Mouse (Mus musculus): ENCODE measurements around the gene Dpep2nb. TPM values are rescaled to one million over a fixed set of nuclear protein-coding genes. Genes with fewer than 3 reads are reported as not detected.

Gene Dpep2nb
- polyA plus RNA-seq, 1 experiment from 2014 or later = not detected

- H3K36me3 ChIP-seq (ENCODE audit: control insufficient read depth, insufficient read depth, low read length) = no peaks in the 10 kb centered on the region
- no peak overlapping the region for H3K27ac ChIP-seq (ENCODE audit: low read depth, low read length)
- WGBS = 70% methylated on average over 1 of the region's 1 CpGs
- H3K4me2 ChIP-seq (ENCODE audit: low read length) = no peak overlapping the region
- no peaks in the 10 kb centered on the region for H3K9me3 ChIP-seq (ENCODE audit: control insufficient read depth, low read length)
- peaks cover 27% of the 10 kb centered on the region for H3K27me3 ChIP-seq (replicated peaks; ENCODE audit: control insufficient read depth, insufficient read depth, low read length)
- H3K9ac ChIP-seq (ENCODE audit: low read depth, low read length) = no peak overlapping the region
- H3K4me1 ChIP-seq (ENCODE audit: control insufficient read depth, insufficient read depth, low read depth, low read length) = peaks cover 9% of the 10 kb centered on the region
- no peak overlapping the region for H3K4me3 ChIP-seq (ENCODE audit: low read length)
- no peak for ATAC-seq
Measured at GRCm38 (mm10) chr8:105969367-105969766, 36.4 kb downstream of the Dpep2nb start.

GRCm38 (mm10) chr8:105966692-105967311, 39.0 kb downstream of the Dpep2nb start:
- ATAC-seq = no peak
- WGBS = 8% methylated on average over 19 of the region's 19 CpGs
- Histone ChIP-seq H3K27me3 (replicated peaks; ENCODE audit: control insufficient read depth, insufficient read depth, low read length) (peaks cover 28% of the 10 kb centered on the region), H3K4me3 (ENCODE audit: low read length) (no peak overlapping the region), H3K9ac (ENCODE audit: low read depth, low read length) (no peak overlapping the region), H3K36me3 (ENCODE audit: control insufficient read depth, insufficient read depth, low read length) (no peaks in the 10 kb centered on the region), H3K27ac (ENCODE audit: low read depth, low read length) (no peak overlapping the region), H3K4me2 (ENCODE audit: low read length) (peak overlapping the region; percentile 63), H3K4me1 (ENCODE audit: control insufficient read depth, insufficient read depth, low read depth, low read length) (peaks cover 9% of the 10 kb centered on the region), H3K9me3 (ENCODE audit: control insufficient read depth, low read length) (no peaks in the 10 kb centered on the region)

- Histone ChIP-seq H3K36me3 (ENCODE audit: control insufficient read depth, insufficient read depth, low read length) (no peaks in the 10 kb centered on the region), H3K4me2 (ENCODE audit: low read length) (peak within 1 kb of the TSS; percentile 63), H3K27me3 (replicated peaks; ENCODE audit: control insufficient read depth, insufficient read depth, low read length) (peaks cover 28% of the 10 kb centered on the region), H3K4me1 (ENCODE audit: control insufficient read depth, insufficient read depth, low read depth, low read length) (peaks cover 9% of the 10 kb centered on the region), H3K9me3 (ENCODE audit: control insufficient read depth, low read length) (no peaks in the 10 kb centered on the region), H3K9ac (ENCODE audit: low read depth, low read length) (peak within 1 kb of the TSS; percentile 65), H3K4me3 (ENCODE audit: low read length) (peak within 1 kb of the TSS; percentile 55), H3K27ac (ENCODE audit: low read depth, low read length) (peak within 1 kb of the TSS; percentile 70; the same call in 1 of the 2 replicates)
- peak; percentile 79 for ATAC-seq
- 2% methylated on average over 32 of the region's 47 CpGs for WGBS
Measured at GRCm38 (mm10) chr8:105965905-105966341, 39.9 kb downstream of the Dpep2nb start, which contains the start of gene Slc12a4. Gene Slc12a4, minus strand, starts transcription at chr8:105966097.

GRCm38 (mm10) chr8:105965266-105965904, 40.4 kb downstream of the Dpep2nb start:
- Histone ChIP-seq H3K4me3 (ENCODE audit: low read length) (peak overlapping the region; percentile 55), H3K9ac (ENCODE audit: low read depth, low read length) (peak overlapping the region; percentile 65), H3K9me3 (ENCODE audit: control insufficient read depth, low read length) (no peaks in the 10 kb centered on the region), H3K27me3 (replicated peaks; ENCODE audit: control insufficient read depth, insufficient read depth, low read length) (peaks cover 28% of the 10 kb centered on the region), H3K4me2 (ENCODE audit: low read length) (peak overlapping the region; percentile 63), H3K36me3 (ENCODE audit: control insufficient read depth, insufficient read depth, low read length) (no peaks in the 10 kb centered on the region), H3K27ac (ENCODE audit: low read depth, low read length) (peak overlapping the region; percentile 70; the same call in 1 of the 2 replicates), H3K4me1 (ENCODE audit: control insufficient read depth, insufficient read depth, low read depth, low read length) (peaks cover 9% of the 10 kb centered on the region)
- peak; percentile 63 for ATAC-seq
- 3% methylated on average over 32 of the region's 40 CpGs for WGBS

GRCm38 (mm10) chr8:105964506-105965265, 41.1 kb downstream of the Dpep2nb start:
- no peak for ATAC-seq
- peak overlapping the region; percentile 55 for H3K4me3 ChIP-seq (ENCODE audit: low read length)
- no peak overlapping the region for H3K27ac ChIP-seq (ENCODE audit: low read depth, low read length)
- H3K9ac ChIP-seq (ENCODE audit: low read depth, low read length) = peak overlapping the region; percentile 65
- peaks cover 28% of the 10 kb centered on the region for H3K27me3 ChIP-seq (replicated peaks; ENCODE audit: control insufficient read depth, insufficient read depth, low read length)
- WGBS = 75% methylated on average over 12 of the region's 12 CpGs
- H3K36me3 ChIP-seq (ENCODE audit: control insufficient read depth, insufficient read depth, low read length) = no peaks in the 10 kb centered on the region
- peak overlapping the region; percentile 63 for H3K4me2 ChIP-seq (ENCODE audit: low read length)
- H3K9me3 ChIP-seq (ENCODE audit: control insufficient read depth, low read length) = no peaks in the 10 kb centered on the region
- H3K4me1 ChIP-seq (ENCODE audit: control insufficient read depth, insufficient read depth, low read depth, low read length) = peaks cover 9% of the 10 kb centered on the region

- WGBS = 84% methylated on average over 10 of the region's 10 CpGs
Measured at GRCm38 (mm10) chr8:105961536-105961935, 44.2 kb downstream of the Dpep2nb start.

GRCm38 (mm10) chr8:105961101-105961500, 44.7 kb downstream of the Dpep2nb start:
- Histone ChIP-seq H3K9ac (ENCODE audit: low read depth, low read length) (no peak overlapping the region), H3K4me2 (ENCODE audit: low read length) (no peak overlapping the region), H3K27ac (ENCODE audit: low read depth, low read length) (no peak overlapping the region), H3K4me1 (ENCODE audit: control insufficient read depth, insufficient read depth, low read depth, low read length) (peaks cover 6% of the 10 kb centered on the region), H3K9me3 (ENCODE audit: control insufficient read depth, low read length) (no peaks in the 10 kb centered on the region), H3K4me3 (ENCODE audit: low read length) (no peak overlapping the region), H3K27me3 (replicated peaks; ENCODE audit: control insufficient read depth, insufficient read depth, low read length) (peaks cover 17% of the 10 kb centered on the region), H3K36me3 (ENCODE audit: control insufficient read depth, insufficient read depth, low read length) (no peaks in the 10 kb centered on the region)
- ATAC-seq = no peak
- 78% methylated on average over 14 of the region's 14 CpGs for whole genome bisulfite sequencing

More at GRCm38 (mm10) chr8:105961536-105961935, 44.2 kb downstream of the Dpep2nb start:
- Histone ChIP-seq H3K4me1 (ENCODE audit: control insufficient read depth, insufficient read depth, low read depth, low read length) (peaks cover 6% of the 10 kb centered on the region), H3K9me3 (ENCODE audit: control insufficient read depth, low read length) (no peaks in the 10 kb centered on the region), H3K27me3 (replicated peaks; ENCODE audit: control insufficient read depth, insufficient read depth, low read length) (peaks cover 17% of the 10 kb centered on the region), H3K9ac (ENCODE audit: low read depth, low read length) (no peak overlapping the region), H3K4me3 (ENCODE audit: low read length) (no peak overlapping the region), H3K27ac (ENCODE audit: low read depth, low read length) (no peak overlapping the region), H3K4me2 (ENCODE audit: low read length) (no peak overlapping the region), H3K36me3 (ENCODE audit: control insufficient read depth, insufficient read depth, low read length) (no peaks in the 10 kb centered on the region)
- ATAC-seq = no peak

GRCm38 (mm10) chr8:105959350-105959749, 46.4 kb downstream of the Dpep2nb start:
- Histone ChIP-seq H3K4me2 (ENCODE audit: low read length) (no peak overlapping the region), H3K4me1 (ENCODE audit: control insufficient read depth, insufficient read depth, low read depth, low read length) (no peaks in the 10 kb centered on the region; the same call in 1 of the 2 replicates), H3K27me3 (replicated peaks; ENCODE audit: control insufficient read depth, insufficient read depth, low read length) (peaks cover under 1% of the 10 kb centered on the region), H3K27ac (ENCODE audit: low read depth, low read length) (no peak overlapping the region), H3K4me3 (ENCODE audit: low read length) (no peak overlapping the region), H3K9me3 (ENCODE audit: control insufficient read depth, low read length) (no peaks in the 10 kb centered on the region), H3K9ac (ENCODE audit: low read depth, low read length) (no peak overlapping the region), H3K36me3 (ENCODE audit: control insufficient read depth, insufficient read depth, low read length) (no peaks in the 10 kb centered on the region)
- WGBS = 78% methylated on average over 7 of the region's 7 CpGs
- ATAC-seq = peak; percentile 42; the same call in 1 of the 2 replicates

GRCm38 (mm10) chr8:105957813-105958212, 48.0 kb downstream of the Dpep2nb start:
- no peak overlapping the region for H3K9ac ChIP-seq (ENCODE audit: low read depth, low read length)

More at GRCm38 (mm10) chr8:105957813-105958212, 48.0 kb downstream of the Dpep2nb start:
- Histone ChIP-seq H3K36me3 (ENCODE audit: control insufficient read depth, insufficient read depth, low read length) (no peaks in the 10 kb centered on the region), H3K9me3 (ENCODE audit: control insufficient read depth, low read length) (no peaks in the 10 kb centered on the region), H3K27me3 (replicated peaks; ENCODE audit: control insufficient read depth, insufficient read depth, low read length) (no peaks in the 10 kb centered on the region), H3K27ac (ENCODE audit: low read depth, low read length) (no peak overlapping the region), H3K4me2 (ENCODE audit: low read length) (no peak overlapping the region), H3K4me1 (ENCODE audit: control insufficient read depth, insufficient read depth, low read depth, low read length) (no peaks in the 10 kb centered on the region; the same call in 1 of the 2 replicates), H3K4me3 (ENCODE audit: low read length) (no peak overlapping the region)
- 79% methylated on average over 3 of the region's 4 CpGs for WGBS
- ATAC-seq = no peak

Data from hindbrain, embryonic 16.5 days (tissue).